Mouse (Mus musculus) hematopoietic stem cell, adult 5-6 weeks (primary cell): ENCODE results near the gene Ddx50. TPM values are rescaled to one million over a fixed set of nuclear protein-coding genes. Genes with fewer than 3 reads are reported as not detected.

Experiments used
- ATAC-seq, 2 experiments: fragments of 125-278 bp in 1 of 2; replicated peaks in 1 of 2; 2 replicates each; pipeline ENCODE4 v1.8.0; 2016 to 2017; ENCODE audit warnings: inconsistent platforms in 2 of 2, mild to moderate bottlenecking in 2 of 2, moderate number of reproducible peaks in 2 of 2, low read depth in 1 of 2, moderate TSS enrichment in 1 of 2; ENCODE audit not compliant: low FRiP score in 2 of 2, poor library complexity in 2 of 2, severe bottlenecking in 2 of 2, insufficient read depth in 1 of 2, low TSS enrichment in 1 of 2
- total RNA-seq: library from RNA; stranded (forward); fragments of 172-1452, 232-1000 nt; gene quantifications from 2 replicates; pipeline ENCODE4 v1.2.3, GENCODE M21; 2017

Ddx50 gene
- total RNA-seq, 1 experiment from 2014 or later = 112 TPM

DNA sequence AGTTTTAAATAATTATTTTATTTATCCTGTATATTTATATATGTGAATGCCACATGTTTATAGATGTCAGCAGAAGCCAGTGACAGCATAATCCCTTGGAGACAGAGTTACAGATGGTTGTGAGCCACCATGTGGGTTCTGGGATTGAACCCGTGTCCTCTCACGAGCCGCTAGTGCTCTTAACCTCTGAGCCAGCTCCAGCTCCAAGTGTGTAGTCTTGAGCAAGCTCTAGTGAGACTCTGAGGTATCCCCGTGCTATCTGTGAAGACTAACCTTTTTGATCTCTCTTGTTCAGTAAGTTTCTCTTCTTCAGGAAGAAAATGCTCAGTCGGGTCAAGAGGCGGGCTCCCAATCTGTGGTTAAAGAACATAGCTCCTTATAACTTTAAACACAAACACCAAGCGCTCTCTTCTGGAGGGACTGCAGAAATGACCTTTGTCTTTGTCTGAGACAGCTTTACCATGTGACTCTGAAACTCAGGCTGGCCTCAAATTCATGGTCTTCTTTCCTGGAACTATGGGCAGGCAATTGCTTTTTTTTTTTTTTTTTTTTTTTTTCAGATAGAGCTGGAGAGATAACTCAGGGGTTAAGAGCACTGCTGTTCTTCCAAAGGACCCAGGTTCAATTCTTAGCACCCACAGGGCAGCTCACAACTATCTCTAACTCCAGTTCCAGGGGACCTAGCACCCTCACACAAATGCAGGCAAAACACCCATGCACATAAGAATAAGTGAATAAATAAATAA lies 80.7 kb downstream of the Ddx50 start:
- no peak; a peak in 1 of 4 replicates for ATAC-seq

DNA sequence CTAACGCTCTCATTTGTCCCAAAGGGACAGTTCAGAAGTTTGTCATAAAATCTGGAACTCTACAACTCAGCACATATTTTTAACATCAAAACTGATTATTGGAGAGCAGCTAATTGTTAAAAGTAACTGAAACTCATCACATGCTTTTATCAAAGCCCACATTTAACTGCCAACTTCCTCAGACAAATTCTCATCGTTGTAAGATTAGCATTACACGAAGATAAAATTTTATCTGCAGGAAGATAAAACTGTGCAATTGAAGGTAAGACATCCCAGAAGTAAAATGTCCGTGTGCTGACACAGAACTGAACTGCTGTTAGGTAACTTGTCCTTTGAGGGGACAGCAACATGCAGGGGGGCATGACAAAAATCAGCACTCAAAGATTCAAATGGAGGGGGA lies 82.2 kb downstream of the Ddx50 start:
- ATAC-seq = no peak

Other genes starting within 250 kb of the Ddx50 start
- gene Hkdc1, start 228.7 kb downstream of the Ddx50 start, total RNA-seq = not detected in 2 replicates
- gene 4930507D05Rik, start 201.7 kb downstream of the Ddx50 start, total RNA-seq = 0.69 and 2.6 TPM in 2 replicates
- gene Supv3l1, start 201.5 kb downstream of the Ddx50 start, total RNA-seq = 45.0 and 48.8 TPM in 2 replicates
- gene Vps26a, start 164.4 kb downstream of the Ddx50 start, total RNA-seq = 66.4 and 75.1 TPM in 2 replicates
- 1,380 and 1,792 TPM in 2 replicates for gene Srgn, start 123.8 kb downstream of the Ddx50 start, total RNA-seq
- 21.0 and 26.4 TPM in 2 replicates for gene Kif1bp, start 72.8 kb downstream of the Ddx50 start, total RNA-seq
- gene Ddx21, start 48.9 kb downstream of the Ddx50 start, total RNA-seq = 168 and 198 TPM in 2 replicates
- gene Stox1, start 74.9 kb upstream of the Ddx50 start, total RNA-seq = 3.3 and 4.3 TPM in 2 replicates
- 118 and 120 TPM in 2 replicates for gene Ccar1, start 141.1 kb upstream of the Ddx50 start, total RNA-seq